Mouse (Mus musculus): Measurements from ENCODE around the gene Ms4a3. TPM values are rescaled to one million over a fixed set of nuclear protein-coding genes. Genes with fewer than 3 reads are reported as not detected.

The Ms4a3 gene
- not detected in 2 replicates for polyA plus RNA-seq (2012; rRNA removed)

DNA sequence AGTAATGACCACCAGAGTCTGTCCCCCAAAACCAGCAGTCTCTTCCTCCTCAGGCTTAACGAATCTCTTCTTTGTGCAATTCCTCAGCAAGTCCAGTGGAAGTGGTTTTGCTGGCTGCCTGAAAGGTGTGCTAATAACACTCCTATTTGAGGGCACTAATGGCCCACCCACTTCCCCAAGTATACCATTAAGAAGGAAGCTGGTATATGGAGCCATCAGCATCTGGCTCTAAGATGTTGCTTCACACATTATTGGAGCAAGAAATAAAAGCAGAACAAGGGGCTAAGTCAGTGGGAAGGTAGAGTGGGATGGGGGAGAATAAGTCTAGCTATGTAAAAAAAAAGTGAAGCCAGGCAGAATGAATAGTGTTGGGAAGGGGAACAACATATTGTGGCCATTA lies at the start of gene Ms4a3:
Gene Ms4a3, minus strand, starts transcription at position 120 of the 400 bp plus-strand sequence.
- DNase-seq (ENCODE audit: low read depth, low spot score) = no peak
- 57% methylated on average over 1 of the region's 1 CpGs for WGBS

GRCm38 (mm10) chr19:11661562-11661961 lies 20.9 kb upstream of the Ms4a3 start:
- no peak for DNase-seq (ENCODE audit: low read depth, low spot score)

DNA sequence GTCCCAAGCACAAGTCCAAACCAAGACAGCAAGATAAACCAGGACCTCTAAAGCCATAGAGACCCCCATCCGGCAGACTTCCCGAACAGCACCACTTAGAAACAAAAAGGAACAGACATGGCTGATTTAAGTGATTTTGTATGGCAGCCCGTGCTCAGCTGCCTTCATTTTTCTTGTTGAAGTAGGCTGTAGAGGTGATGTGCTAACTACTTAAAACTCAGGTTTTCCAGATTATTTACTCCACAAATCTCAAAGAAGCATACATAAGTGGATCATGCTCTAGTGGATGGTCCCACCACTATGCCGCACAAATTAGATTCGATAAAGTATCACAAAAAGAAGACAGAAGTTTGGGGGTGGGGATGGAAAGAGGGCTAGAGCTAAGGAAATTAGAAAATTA lies 19.8 kb upstream of the Ms4a3 start, which contains the start of gene Oosp2:
Gene Oosp2, minus strand, starts transcription at position 101 of the 400 bp plus-strand sequence.
- no peak for DNase-seq (ENCODE audit: low read depth, low spot score)
- 91% methylated on average over 5 of the region's 5 CpGs for WGBS

DNA sequence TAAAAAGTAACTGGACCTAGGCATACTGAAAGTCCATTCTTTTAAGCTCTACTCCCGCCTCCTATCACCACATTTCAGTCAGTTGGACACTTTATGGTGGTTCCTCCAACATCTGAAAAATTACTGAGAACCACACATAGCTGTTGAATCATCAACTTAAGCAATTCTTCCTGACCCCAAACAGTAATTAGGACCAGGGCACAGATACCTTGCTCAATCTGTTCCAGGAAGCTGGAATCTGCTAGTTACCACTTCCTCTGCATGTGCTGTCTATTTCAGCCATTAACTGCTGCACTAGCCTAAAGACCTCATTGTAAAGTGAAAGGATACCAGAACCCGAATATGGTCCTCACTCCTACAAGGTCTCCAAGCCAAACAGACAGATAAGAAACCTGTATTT lies 18.5 kb upstream of the Ms4a3 start:
- WGBS = 62% methylated on average over 2 of the region's 2 CpGs
- DNase-seq (ENCODE audit: low read depth, low spot score) = no peak

DNA sequence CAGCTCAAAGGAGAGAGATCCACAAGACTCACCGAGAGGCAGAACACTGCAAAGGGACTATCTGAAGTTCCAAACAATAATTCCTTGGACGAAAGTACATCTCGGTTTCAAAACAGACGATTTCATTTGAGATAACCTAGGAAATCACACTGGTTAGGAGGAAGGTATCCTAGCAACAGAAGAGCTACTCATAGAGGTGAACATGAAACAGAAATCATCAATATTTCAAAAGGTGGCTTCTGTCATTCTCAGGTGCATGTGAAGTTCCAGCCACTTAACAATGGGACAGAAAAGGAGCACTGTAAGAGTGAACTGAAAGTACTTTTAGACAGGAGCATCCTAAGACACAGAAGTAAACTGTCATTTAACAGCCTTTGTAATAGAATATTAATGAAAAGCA lies 8.9 kb upstream of the Ms4a3 start:
- 78% methylated on average over 4 of the region's 4 CpGs for WGBS
- DNase-seq (ENCODE audit: low read depth, low spot score) = no peak

GRCm38 (mm10) chr19:11646166-11646565 lies 5.5 kb upstream of the Ms4a3 start:
- WGBS = 73% methylated on average over 3 of the region's 3 CpGs
- no peak for DNase-seq (ENCODE audit: low read depth, low spot score)

GRCm38 (mm10) chr19:11639038-11639437 lies 1.6 kb downstream of the Ms4a3 start:
- DNase-seq (ENCODE audit: low read depth, low spot score) = no peak
- WGBS = 62% methylated on average over 4 of the region's 4 CpGs

- WGBS = 74% methylated on average over 5 of the region's 5 CpGs
Measured at GRCm38 (mm10) chr19:11635572-11635971, 5.1 kb downstream of the Ms4a3 start.

GRCm38 (mm10) chr19:11634330-11634729 lies 6.3 kb downstream of the Ms4a3 start:
- no peak for DNase-seq (ENCODE audit: low read depth, low spot score)
- WGBS = 25% methylated on average over 2 of the region's 2 CpGs

More at GRCm38 (mm10) chr19:11635572-11635971, 5.1 kb downstream of the Ms4a3 start:
- no peak for DNase-seq (ENCODE audit: low read depth, low spot score)

GRCm38 (mm10) chr19:11633732-11634131 lies 6.9 kb downstream of the Ms4a3 start:
- DNase-seq (ENCODE audit: low read depth, low spot score) = no peak
- WGBS = 79% methylated on average over 1 of the region's 1 CpGs

DNA sequence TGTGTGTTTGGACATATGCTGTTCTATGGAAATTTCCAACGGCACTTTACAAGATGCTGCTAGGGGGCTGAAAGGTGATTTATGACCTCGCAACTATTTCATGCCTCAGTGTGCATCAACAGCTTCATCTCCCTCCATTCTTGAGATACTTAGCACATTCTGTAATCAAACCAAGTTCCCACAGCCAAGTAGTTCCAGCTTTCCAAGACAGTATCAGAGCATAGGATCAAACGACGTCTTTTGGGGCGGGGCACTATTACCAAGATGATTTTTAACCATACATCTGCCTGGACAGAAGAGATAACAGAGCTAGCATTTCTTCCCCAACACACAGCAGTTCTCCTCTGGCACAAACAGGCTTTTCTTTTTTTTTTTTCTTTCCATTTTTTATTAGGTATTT lies 15.4 kb downstream of the Ms4a3 start:
- WGBS = 36% methylated on average over 5 of the region's 5 CpGs
- no peak for DNase-seq (ENCODE audit: low read depth, low spot score)

- DNase-seq (ENCODE audit: low read depth, low spot score) = no peak
Measured at GRCm38 (mm10) chr19:11624800-11625199, 15.9 kb downstream of the Ms4a3 start.

- WGBS = 90% methylated on average over 2 of the region's 2 CpGs
- DNase-seq (ENCODE audit: low read depth, low spot score) = no peak
Measured at GRCm38 (mm10) chr19:11623551-11623950, 17.1 kb downstream of the Ms4a3 start, which contains the start of gene Ms4a2. Gene Ms4a2 (minus strand): TSS chr19:11623719.

DNA sequence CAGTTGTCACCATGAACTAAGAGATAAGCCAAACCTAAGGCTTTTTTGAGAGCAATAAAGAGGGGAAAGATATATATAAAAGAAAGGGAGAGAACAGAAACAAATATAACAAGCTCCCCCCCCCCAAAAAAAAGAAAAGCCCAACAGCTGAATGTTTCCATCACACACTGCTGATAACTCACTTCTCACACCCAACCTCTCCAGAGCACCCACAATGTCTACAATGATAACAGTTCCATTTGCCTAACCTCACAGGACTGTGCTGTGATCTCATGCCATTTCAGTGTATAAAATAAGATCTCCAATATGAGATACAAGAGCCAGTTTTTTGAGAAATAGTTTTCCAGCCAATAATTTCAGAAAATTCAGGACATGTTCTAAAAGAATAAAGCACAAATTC lies 22.7 kb downstream of the Ms4a3 start:
- no peak for DNase-seq (ENCODE audit: low read depth, low spot score)

GRCm38 (mm10) chr19:11614805-11615204 lies 25.8 kb downstream of the Ms4a3 start:
- WGBS = 53% methylated on average over 2 of the region's 2 CpGs
- no peak for DNase-seq (ENCODE audit: low read depth, low spot score)

- 50% methylated on average over 8 of the region's 8 CpGs for WGBS
- DNase-seq (ENCODE audit: low read depth, low spot score) = no peak
Measured at GRCm38 (mm10) chr19:11613776-11614443, 26.7 kb downstream of the Ms4a3 start.

DNA sequence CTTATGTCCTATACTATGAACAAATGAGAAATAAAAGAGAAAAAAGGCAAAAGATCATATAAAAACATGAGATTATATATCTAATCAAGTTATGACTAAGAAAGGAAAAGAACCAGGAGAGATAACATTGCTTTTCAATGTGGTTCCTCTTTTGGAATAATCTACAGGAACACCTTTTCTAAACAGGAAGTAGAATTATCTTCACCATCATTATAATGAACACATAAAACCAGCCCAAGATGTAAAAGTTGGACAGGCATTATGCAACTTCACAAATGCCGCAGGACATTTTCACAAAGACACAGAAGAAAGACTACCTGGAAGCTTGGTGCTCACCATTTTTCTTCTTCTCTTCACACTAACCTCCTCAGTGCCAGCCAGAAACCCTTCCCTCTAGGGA lies 27.6 kb downstream of the Ms4a3 start:
- DNase-seq (ENCODE audit: low read depth, low spot score) = no peak
- 78% methylated on average over 1 of the region's 1 CpGs for WGBS

GRCm38 (mm10) chr19:11612293-11612692 lies 28.4 kb downstream of the Ms4a3 start:
- 44% methylated on average over 2 of the region's 2 CpGs for WGBS
- DNase-seq (ENCODE audit: low read depth, low spot score) = no peak

- DNase-seq (ENCODE audit: low read depth, low spot score) = peak; percentile 13
Measured at GRCm38 (mm10) chr19:11611541-11611945, 29.1 kb downstream of the Ms4a3 start.

DNA sequence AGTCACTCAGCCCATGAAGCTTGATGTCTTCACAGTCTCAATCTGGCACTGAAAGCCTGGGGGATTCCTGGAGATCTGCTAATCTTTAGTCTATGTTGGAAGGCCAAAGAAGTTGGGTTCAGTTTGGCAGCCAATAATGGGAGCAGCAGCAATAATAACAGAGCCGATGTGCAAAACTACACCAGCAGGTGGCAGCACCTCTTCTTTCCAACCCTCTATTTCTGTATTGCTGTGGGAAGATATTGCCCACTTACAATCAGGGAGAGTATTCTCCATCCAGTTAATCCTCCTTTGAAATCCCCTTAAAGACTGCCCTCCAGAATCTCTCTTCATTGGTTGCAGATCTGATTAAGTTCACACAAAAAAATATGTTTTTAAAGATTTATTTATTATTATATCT lies 32.5 kb downstream of the Ms4a3 start:
- WGBS = 0% methylated on average over 1 of the region's 1 CpGs
- peak; percentile 22 for DNase-seq (ENCODE audit: low read depth, low spot score)

More at GRCm38 (mm10) chr19:11611541-11611945, 29.1 kb downstream of the Ms4a3 start:
- 15% methylated on average over 6 of the region's 6 CpGs for WGBS

GRCm38 (mm10) chr19:11604603-11605002 lies 36.0 kb downstream of the Ms4a3 start, which contains the start of gene Ms4a6d:
Gene Ms4a6d (minus strand): TSS chr19:11604849.
- WGBS = 88% methylated on average over 2 of the region's 2 CpGs
- DNase-seq (ENCODE audit: low read depth, low spot score) = no peak

GRCm38 (mm10) chr19:11602026-11602425 lies 38.6 kb downstream of the Ms4a3 start:
- DNase-seq (ENCODE audit: low read depth, low spot score) = no peak
- WGBS = 74% methylated on average over 2 of the region's 2 CpGs

Data from large intestine, adult 2 months (tissue).